Mouse (Mus musculus) NIH3T3 (cell line): ENCODE measurements around the gene Tmem108.

ENCODE experiments used
- DNase-seq: peaks from one replicate; pipeline ENCODE4 v3.0.0-alpha.2; 2012; ENCODE audit warnings: low read depth

Gene Tmem108

DNA sequence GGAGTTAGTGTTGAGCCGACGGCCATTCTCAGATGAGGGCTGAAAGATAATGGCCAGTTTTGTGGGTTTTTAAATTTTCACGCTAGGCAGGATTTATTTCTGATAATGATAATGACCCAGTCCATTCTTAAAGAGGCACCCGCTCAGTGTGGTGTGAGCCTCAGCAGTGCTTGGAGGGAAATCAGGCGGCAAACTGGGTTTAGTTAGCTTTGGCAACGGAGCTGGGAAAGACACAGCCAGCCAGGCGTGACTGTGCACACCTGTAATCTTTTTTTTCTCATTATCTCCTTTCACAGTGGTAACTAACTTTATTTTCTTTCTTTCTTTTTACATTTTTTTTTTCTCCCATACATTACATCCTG, 317.8 kb downstream of the Tmem108 start:
- DNase-seq: no peak

DNA sequence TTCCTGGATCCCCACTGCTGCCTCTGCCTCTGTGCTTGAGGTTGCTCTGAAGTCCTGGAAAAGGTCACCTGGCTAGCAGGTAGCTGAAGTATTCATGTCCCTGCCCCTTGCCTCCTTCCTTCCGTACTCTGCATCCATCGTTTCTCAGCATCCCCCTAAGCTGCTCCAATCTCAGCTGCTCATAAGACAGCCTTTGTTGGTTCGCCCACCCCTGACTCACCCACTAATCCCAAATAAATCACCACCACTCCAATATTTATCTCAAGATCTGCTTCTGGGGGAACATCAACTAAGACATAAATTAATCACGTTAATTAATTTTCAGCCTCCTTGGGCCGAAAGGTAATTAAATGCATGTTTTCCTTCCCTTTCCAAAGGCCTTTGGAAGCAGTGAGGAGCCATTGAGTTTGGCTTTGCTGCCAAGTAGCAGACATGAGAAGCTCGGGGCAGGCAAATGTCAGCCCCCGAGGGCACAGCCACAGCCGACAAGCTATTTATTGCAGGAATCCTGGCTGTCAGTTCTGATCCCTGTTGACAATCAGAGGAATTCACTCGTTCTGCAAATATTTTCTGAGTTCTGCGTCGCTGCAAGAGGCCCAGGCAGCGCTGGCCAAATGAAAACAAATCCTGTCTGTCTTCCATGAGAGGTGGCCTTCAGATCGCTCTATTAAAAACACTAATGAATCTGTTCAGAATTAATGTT, 318.4 kb downstream of the Tmem108 start:
- DNase-seq: peak; percentile 65

DNA sequence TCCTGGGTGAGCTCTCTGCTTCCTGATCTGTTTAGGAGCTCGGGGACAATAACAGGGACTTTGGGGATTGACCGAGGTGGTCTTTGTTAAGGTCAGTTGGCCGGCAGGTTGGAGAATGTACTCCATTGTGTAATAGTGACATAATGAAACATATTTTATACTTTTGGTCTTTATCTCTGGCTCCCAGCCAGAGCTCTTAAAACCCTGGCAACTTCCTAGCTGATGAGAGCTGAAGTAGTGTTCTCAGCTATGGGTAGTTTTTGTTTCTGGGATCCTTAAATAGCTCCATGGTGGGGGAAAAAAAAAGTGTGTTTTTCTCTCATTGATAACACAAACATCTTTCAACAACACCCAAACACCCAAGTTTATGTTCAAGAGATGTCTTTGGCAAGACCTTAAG, 321.0 kb downstream of the Tmem108 start:
- DNase-seq: peak; percentile 76

DNA sequence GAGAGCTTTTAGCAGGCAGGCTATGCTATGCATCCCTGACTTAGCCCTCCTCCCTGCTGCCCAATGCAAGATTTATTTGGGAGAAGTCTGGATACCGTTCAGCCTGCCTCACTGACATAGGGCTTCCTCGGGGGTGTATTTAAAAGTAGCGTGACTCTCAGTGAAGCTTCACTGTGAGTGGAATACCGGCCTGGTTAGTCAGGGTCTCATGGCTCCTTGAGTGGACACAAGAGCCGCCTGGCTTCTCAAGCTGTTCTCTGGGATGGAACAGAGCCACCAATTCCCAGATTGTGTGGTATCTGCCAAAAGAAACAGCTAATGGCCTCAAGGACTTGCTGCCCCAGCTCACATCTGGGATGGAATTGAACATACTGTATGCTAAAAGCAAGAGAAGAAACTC, 324.5 kb downstream of the Tmem108 start:
- peak; percentile 85 for DNase-seq

DNA sequence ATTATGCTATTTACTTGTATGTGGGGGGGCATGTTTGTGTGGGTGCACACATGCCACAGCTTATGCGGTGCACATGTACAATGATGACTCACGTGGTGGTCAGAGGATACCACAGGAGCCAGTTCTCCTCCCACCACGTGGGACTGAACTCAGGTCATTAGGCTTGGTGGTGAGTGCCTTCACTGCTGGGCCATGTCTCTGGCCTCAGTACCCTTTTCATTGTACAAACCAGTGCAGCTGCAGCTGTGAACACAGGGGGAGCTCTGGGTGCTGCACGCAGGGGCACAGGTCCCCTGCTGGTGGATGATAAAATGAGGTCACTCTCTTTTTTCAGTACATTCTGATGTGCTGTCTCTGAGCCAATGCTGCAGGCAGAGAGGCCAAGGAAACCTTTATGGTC, 327.5 kb downstream of the Tmem108 start:
- DNase-seq: peak; percentile 74
